Mouse (Mus musculus): ENCODE measurements around the gene Barhl2.

Gene Barhl2

GRCm38 (mm10) chr5:106415734-106416133 is 42.2 kb downstream of the Barhl2 start:
- DNase-seq (ENCODE audit: low read depth, low spot score) = no peak

DNA sequence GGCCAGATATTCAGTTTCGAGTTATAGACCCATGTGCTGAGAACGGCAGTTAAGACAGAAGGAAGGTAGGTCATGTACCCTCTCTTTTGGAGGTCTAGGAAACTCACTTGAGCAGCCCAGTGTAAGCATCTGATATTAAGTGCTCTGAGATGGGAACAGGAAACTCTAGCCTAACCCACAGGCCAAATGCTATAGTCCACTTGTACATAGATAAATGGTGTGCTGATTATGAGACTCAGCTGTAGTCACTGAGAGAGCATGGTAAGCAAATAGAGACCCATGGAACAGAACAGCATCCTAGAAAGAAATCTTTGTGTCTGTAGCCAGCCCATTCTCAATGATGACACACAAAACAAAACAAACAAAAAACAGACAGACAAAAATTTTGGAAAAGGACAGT is 55.2 kb downstream of the Barhl2 start:
- no peak for DNase-seq (ENCODE audit: low read depth, low spot score)

Data from R1 (cell line).